Mouse (Mus musculus) CD4-positive helper T cell, adult 2 months (primary cell): ENCODE results near the gene Hnrnpl.

Experiments used
- DNase-seq: peaks from one replicate; pipeline ENCODE4 v3.0.0-alpha.2; 2012; ENCODE audit warnings: low read depth, missing footprints, low spot score

The Hnrnpl gene

DNA sequence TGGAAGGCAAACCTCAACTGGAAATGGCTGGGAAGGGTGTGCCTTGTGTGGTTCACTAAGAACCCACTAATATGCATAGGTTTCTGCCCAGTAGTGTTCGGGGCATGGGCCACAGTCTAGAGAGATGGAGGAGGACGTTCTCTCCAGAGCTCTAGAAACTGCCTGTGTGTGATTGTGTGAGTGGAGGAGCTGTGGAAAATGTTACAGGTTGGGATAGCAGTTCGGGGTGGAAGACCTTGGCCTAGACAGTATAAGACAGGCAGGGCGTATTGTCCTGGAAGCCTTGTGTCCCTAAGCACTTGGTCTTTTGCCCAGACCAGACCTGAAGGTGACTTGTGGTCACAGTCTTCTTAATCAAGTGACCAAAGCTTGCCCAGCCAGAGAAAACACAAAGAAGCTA lies 4.1 kb downstream of the Hnrnpl start:
- DNase-seq: peak; percentile 42

- DNase-seq: peak; percentile 58
These were observed 4.6 kb downstream of the Hnrnpl start for GRCm38 (mm10) chr7:28812949-28813348.

DNA sequence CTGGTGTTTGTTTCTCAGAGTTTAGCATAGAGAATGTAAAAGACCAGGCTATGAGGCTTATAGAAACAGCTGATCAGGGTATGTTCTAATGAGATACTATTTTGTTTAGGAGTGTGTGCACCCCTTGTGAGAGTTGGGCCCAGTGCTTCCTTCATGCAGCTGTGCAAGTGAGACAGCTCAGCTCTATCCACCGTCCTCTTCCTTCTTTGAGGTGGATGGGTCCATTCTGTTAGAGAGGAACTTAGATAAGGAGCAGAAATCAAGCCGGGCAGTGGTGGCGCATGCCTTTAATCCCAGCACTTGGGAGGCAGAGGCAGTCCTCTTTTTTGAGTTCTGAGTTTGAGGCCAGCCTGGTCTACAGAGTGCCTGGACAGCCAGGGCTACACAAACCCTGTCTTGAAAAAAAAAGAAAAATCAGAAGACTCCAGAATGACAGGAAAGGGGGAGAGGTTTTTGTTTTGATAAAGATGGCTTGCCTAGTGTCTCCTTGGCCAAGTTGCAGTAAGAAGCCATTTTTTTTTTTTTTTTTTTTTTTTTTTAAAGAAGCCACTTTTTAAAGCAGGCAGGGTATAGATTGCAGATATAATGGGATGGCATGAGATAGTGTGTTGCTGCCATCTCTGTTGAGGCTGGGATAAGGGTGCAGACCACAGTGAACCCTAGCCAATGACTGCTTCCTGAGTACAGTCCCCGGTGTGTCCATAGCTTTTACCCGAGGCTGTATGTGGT lies 6.1 kb downstream of the Hnrnpl start:
- no peak for DNase-seq

GRCm38 (mm10) chr7:28815230-28815629 lies 6.9 kb downstream of the Hnrnpl start:
- DNase-seq: no peak

GRCm38 (mm10) chr7:28816201-28816600 lies 7.9 kb downstream of the Hnrnpl start:
- peak; percentile 49 for DNase-seq

DNA sequence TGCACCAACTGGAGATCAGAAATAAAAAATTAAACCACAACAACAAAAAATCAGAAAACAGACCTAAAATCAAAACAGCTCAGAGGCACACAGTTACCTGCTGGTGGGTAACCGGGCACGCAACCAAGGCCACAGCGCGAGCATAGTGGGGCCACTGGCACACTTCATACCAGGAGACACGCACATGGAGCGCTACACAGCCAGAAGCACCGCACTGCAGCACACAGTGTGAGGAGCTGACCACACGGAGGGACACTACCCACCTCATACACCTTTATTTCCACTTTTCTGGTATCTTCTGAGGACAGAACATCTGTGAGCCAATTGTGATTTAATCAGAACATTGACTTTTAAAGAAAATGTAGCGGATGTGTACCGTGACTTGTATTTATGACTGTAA lies 8.6 kb downstream of the Hnrnpl start:
- DNase-seq: no peak

GRCm38 (mm10) chr7:28817524-28817923 lies 9.2 kb downstream of the Hnrnpl start:
- no peak for DNase-seq

DNA sequence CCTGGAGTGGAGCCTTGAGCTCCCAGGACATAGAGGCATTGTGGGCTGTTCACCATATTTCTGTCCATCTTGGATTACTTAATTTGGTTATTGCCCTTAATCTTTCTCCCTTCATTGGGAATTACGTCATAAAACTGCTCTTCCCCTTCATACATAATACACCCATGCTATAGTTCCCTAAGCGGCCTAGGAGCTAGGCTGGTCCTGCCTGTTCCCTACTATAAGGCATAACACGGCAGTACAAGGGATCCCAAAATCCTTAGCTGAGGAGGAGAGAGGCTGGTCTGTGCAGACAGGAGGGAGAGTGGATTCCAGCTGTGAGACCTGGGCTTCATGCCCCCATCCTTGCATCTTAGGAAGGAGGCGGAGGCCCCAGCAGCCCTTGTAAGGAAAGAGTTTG lies 9.6 kb downstream of the Hnrnpl start:
- no peak for DNase-seq

DNA sequence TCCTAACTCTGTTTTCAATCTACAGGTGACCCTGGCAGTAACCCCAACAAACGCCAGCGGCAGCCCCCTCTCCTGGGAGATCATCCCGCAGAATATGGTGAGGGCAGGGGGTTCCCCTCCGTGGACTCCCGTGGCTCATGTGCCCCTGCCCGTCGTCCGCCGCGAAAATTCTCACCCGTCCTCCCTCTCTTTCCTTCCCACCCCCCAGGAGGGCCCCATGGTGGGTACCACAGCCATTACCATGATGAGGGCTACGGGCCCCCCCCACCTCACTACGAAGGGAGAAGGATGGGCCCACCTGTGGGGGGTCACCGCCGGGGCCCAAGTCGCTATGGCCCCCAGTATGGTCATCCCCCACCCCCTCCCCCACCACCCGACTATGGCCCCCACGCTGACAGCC lies 10.1 kb downstream of the Hnrnpl start:
- DNase-seq: peak; percentile 5

- no peak for DNase-seq
These were observed 10.6 kb downstream of the Hnrnpl start for GRCm38 (mm10) chr7:28818861-28819452.

DNA sequence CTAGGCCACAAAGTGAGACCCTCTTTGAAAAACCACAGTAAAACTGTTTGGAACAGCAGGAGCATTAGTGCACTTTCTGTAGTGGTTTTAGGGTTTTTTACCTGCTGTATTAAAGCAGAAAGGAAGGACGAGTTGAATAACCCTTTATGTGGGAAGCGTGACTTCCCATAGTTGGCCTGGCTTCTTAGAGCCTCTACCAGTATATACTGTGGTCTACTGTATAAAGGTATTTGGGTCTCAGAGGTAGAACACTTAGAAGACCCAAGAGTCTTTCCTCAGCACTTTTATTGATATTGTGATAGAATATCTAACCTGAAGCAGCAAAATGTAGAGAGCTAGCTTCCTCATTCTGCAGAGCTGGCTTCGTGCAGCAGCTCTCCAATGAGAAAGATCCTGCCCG lies 11.2 kb downstream of the Hnrnpl start:
- DNase-seq: no peak

GRCm38 (mm10) chr7:28820358-28821260 lies 12.3 kb downstream of the Hnrnpl start:
- peak; percentile 58 for DNase-seq

DNA sequence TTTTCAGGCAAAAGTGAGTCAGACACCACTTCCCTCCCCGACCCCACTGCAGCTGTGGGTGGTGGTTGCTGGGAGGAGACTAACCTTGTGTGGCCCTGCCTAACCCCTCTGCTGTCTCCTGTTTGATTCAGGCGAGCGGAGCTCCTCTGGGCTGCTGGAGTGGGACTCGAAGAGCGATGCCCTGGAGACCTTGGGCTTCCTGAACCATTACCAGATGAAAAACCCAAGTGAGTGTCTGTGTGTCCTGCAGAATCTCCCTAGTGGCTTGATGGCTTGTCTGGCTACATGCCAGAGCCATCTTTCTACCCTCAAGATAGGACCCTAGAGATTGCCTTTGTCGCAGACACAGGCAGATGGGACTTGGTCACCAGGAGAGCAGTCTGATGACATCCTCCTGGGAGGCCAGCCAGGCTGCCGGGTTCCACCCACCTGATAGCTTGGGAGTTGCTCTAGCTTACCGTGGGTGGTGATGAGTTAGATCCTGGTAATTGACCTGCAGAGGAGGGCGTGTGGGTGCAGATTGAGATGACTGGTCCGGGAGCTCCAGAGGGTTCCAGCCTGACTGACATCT lies 13.0 kb downstream of the Hnrnpl start:
- DNase-seq: peak; percentile 77

DNA sequence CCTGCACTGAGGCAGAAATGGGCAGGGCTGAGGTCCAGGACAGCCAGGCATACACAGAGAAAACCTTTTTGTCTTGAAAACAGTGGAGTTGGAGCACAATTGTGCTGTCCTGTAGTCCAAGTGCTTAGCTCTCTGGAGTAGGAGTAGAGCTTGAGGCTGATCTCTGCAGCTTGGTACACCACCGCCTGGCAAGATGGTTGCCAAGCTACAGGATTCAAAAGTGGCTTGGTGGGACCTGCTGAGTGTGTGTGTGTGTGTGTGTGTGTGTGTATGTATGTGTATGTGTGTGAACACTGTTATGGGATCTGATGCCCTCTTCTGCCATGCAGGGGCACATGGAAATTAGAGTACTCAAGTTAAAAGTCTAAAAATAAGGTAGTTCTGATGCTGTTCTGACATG lies 14.2 kb downstream of the Hnrnpl start:
- no peak for DNase-seq

- no peak for DNase-seq
These were observed 14.9 kb downstream of the Hnrnpl start for GRCm38 (mm10) chr7:28822993-28823903.

- no peak for DNase-seq
These were observed 15.6 kb downstream of the Hnrnpl start for GRCm38 (mm10) chr7:28823932-28824331.

- peak; percentile 92 for DNase-seq
These were observed 16.8 kb downstream of the Hnrnpl start, which contains the start of gene Ech1 for GRCm38 (mm10) chr7:28824941-28825685. TSS of gene Ech1 (plus strand) at chr7:28825217.

DNA sequence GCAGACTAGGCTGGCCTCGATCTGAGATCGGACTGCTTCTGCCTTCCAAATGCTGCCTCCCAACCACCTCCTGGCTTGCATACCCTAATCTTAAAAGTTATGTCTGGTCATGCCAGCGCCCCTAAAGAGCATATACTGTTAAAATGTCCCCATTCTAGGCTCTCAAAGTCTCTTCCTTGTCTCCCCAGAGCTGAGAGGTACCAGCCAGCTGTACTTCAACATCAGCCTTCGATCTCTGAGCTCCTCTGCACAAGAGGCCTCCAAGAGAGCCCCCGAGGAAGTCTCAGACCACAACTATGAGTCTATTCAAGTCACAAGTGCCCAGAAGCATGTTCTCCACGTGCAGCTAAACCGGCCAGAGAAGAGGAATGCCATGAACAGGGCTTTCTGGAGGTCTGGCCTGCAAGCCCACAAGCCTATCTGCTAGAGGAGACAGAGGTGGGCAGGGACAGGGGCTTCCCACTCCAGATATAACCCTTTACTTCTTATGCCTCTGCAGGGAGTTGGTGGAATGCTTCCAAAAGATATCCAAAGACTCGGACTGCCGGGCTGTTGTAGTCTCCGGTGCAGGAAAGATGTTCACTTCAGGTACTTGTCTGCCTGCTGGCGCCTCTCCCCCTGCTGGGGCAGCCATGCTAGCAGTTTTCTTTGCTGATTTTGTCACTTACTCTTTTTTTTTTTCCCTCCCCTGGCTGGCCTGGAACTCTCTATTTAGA lies 17.5 kb downstream of the Hnrnpl start:
- DNase-seq: peak; percentile 71

DNA sequence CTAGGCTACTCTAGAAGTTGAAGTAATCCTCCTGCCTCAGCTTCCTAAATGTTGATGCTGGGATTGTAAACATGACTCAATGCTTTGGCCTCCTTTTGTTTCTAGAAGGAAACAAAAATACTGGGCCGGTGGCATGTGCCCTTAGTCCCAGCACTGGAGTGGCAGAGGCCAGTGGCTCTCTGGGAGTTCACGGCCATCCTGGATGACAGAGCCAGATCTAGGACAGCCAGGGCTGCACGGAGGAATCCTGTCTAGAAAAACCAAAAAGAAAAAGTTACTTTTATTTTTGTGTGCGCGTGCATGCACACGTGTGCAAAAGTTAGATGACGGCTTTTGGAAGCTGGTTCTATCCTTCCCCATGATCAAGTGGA lies 18.0 kb downstream of the Hnrnpl start:
- DNase-seq: no peak

DNA sequence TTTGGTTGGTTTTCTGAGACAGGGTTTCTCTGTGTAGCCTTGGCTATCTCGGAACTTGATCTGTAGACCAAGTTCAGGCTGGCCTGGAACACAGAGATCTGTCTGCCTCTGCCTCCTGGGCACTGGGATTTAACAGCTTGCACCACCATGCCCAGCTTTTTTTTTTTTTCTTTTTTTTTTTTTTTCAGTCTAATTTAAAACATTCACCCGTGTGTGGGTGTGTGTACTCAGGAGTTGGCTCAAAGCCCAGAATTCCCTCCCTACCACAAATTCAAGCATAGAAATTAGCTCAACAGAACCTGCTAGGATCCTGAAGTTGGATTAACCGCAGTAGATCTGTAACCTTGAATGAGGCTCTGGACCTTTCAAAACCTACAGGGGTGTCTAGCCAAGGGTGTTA lies 19.0 kb downstream of the Hnrnpl start:
- DNase-seq: no peak
